Mouse (Mus musculus): ENCODE results near the gene Gm16405. TPM values are rescaled to one million over a fixed set of nuclear protein-coding genes. Genes with fewer than 3 reads are reported as not detected.

Gm16405 gene
- not detected for polyA plus RNA-seq (2012; fragmentation: generic; extraction: Trizol)

GRCm38 (mm10) chrX:54530908-54531307 is at the start of gene Gm16405:
Gene Gm16405, plus strand, starts transcription at chrX:54531208.

Other genes with a start within 250 kb of the Gm16405 start
- not detected for gene Gm16430, start 91.0 kb downstream of the Gm16405 start, polyA plus RNA-seq (2012; fragmentation: generic; extraction: Trizol)